Mouse (Mus musculus) gonadal fat pad, adult 2 months (tissue): ENCODE results near the gene Cdh6. TPM values are rescaled to one million over a fixed set of nuclear protein-coding genes. Genes with fewer than 3 reads are reported as not detected.

Experiments used
- DNase-seq: peaks from one replicate; pipeline ENCODE4 v3.0.0-alpha.2; 2012; ENCODE audit warnings: low read depth
- polyA plus RNA-seq: library from polyadenylated mRNA; depleted of rRNA; stranded (reverse); fragments of >200 nt; gene quantifications from 2 replicates; pipeline ENCODE4 v1.2.3, GENCODE M21; 2012

Gene Cdh6
- polyA plus RNA-seq, 1 experiment, result 0.14 TPM

- no peak for DNase-seq
These were observed 109.8 kb downstream of the Cdh6 start for GRCm38 (mm10) chr15:13063633-13064032.

GRCm38 (mm10) chr15:13057728-13058127 is 115.7 kb downstream of the Cdh6 start:
- DNase-seq, result no peak

- DNase-seq, result no peak
These were observed 116.2 kb downstream of the Cdh6 start for GRCm38 (mm10) chr15:13057302-13057701.

- DNase-seq, result no peak
These were observed 125.6 kb downstream of the Cdh6 start for GRCm38 (mm10) chr15:13047910-13048309.

- DNase-seq, result no peak
These were observed 139.0 kb downstream of the Cdh6 start for GRCm38 (mm10) chr15:13034436-13034835.

GRCm38 (mm10) chr15:13030641-13031040 is 142.8 kb downstream of the Cdh6 start:
- no peak for DNase-seq

GRCm38 (mm10) chr15:13027513-13027912 is 146.0 kb downstream of the Cdh6 start:
- no peak for DNase-seq

GRCm38 (mm10) chr15:13016756-13017357 is 156.6 kb downstream of the Cdh6 start:
- no peak for DNase-seq

- DNase-seq, result no peak
These were observed 164.7 kb downstream of the Cdh6 start for GRCm38 (mm10) chr15:13008803-13009202.

GRCm38 (mm10) chr15:13005934-13006333 is 167.5 kb downstream of the Cdh6 start:
- no peak for DNase-seq

- DNase-seq, result no peak
These were observed 171.9 kb downstream of the Cdh6 start for GRCm38 (mm10) chr15:13001549-13001948.

GRCm38 (mm10) chr15:12994563-12995359 is 178.7 kb downstream of the Cdh6 start:
- DNase-seq, result no peak
